Mouse (Mus musculus): ENCODE results near the gene Vmn2r5. TPM values are rescaled to one million over a fixed set of nuclear protein-coding genes. Genes with fewer than 3 reads are reported as not detected.
"Not testable (repeated sequence)": the region's sequence is repeated elsewhere in the genome, so short reads cannot be mapped to it uniquely, and the experiment has no call there.

The Vmn2r5 gene
- polyA plus RNA-seq (2012; ENCODE audit: insufficient read depth, insufficient read length, missing spikeins): 0.16 TPM in 1 of 2 replicates, not detected in the other

GRCm38 (mm10) chr3:64509742-64510141 lies at the start of gene Vmn2r5:
Gene Vmn2r5 (minus strand): TSS chr3:64509842.
- H3K4me3 ChIP-seq (ENCODE audit: insufficient read depth, low read length); H3K27ac ChIP-seq (ENCODE audit: insufficient read depth, low read depth, low read length); H3K4me1 ChIP-seq (ENCODE audit: control insufficient read depth, insufficient read depth, low read length): not testable (repeated sequence)

- not testable (repeated sequence) for H3K4me1 ChIP-seq (ENCODE audit: control insufficient read depth, insufficient read depth, low read length); H3K27ac ChIP-seq (ENCODE audit: insufficient read depth, low read depth, low read length); H3K4me3 ChIP-seq (ENCODE audit: insufficient read depth, low read length)
Measured at GRCm38 (mm10) chr3:64523585-64523984, 13.9 kb upstream of the Vmn2r5 start.

Other genes with a start within 250 kb of the Vmn2r5 start
- gene Vmn2r3, start 220.1 kb downstream of the Vmn2r5 start, polyA plus RNA-seq (2012; ENCODE audit: insufficient read depth, insufficient read length, missing spikeins): 0.32 TPM in 1 of 2 replicates, not detected in the other
- gene Vmn2r4, start 94.5 kb downstream of the Vmn2r5 start, polyA plus RNA-seq (2012; ENCODE audit: insufficient read depth, insufficient read length, missing spikeins): not detected in 2 replicates
- gene Vmn2r6, start 56.0 kb upstream of the Vmn2r5 start, polyA plus RNA-seq (2012; ENCODE audit: insufficient read depth, insufficient read length, missing spikeins): 0.33 TPM in 1 of 2 replicates, not detected in the other